Mouse (Mus musculus) olfactory bulb, adult 2 months (tissue): ENCODE data around the gene Arid5a.

Experiments used
- CTCF ChIP-seq: fragments of 200-500 bp; IDR thresholded peaks from 2 replicates; pipeline ENCODE4 v1.5.1; 2012; ENCODE audit warnings: low read depth, mild to moderate bottlenecking, low read length, moderate library complexity; ENCODE audit not compliant: insufficient read depth
- POLR2A ChIP-seq: fragments of 200-500 bp; IDR thresholded peaks from 2 replicates; pipeline ENCODE4 v1.6.1; 2012; ENCODE audit warnings: mild to moderate bottlenecking, low read depth, low read length, moderate library complexity; ENCODE audit not compliant: insufficient read depth

DNA sequence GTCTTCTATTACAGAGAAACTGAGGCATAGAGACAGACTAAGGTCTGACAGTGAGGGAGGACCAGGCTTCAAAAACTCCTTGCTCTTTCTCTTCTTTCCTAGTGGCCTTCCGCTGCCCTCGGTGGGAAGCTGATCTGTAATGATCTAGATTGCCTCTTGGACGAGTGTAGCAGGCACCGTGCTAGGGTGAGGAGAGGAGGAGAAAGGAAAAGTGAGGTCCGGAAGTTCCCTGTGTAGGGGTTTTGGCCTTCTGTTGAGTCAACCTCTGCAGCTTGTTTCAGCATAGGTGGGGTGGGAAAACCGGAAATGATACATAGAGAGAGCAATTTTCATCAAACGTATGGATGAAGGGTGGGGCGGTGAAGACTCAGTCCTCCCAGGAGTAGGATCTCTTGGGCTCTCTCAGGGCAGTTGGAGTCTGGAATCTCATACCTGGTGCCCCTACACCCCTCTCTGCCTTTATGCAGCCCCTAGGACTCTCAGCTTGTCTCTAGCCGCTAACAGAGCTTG is 1.5 kb downstream of the Arid5a start:
- TF ChIP-seq CTCF (no peak), POLR2A (no peak)
